Mouse (Mus musculus) thymus, adult 2 months (tissue): ENCODE measurements around the gene Zfp771.

Experiments
- CTCF ChIP-seq: fragments of 200-500 bp; IDR thresholded peaks from 2 replicates; pipeline ENCODE4 v1.5.1; 2012; ENCODE audit warnings: mild to moderate bottlenecking, control low read depth, low read length, moderate library complexity, borderline replicate concordance; ENCODE audit not compliant: control insufficient read depth, poor library complexity, insufficient read depth; ENCODE audit errors: extremely low read depth
- POLR2A ChIP-seq: fragments of 200-500 bp; IDR thresholded peaks from 2 replicates; pipeline ENCODE4 v1.6.1; 2012; ENCODE audit warnings: mild to moderate bottlenecking, low read length, control low read depth, moderate library complexity; ENCODE audit not compliant: control insufficient read depth, poor library complexity, insufficient read depth; ENCODE audit errors: extremely low read depth

DNA sequence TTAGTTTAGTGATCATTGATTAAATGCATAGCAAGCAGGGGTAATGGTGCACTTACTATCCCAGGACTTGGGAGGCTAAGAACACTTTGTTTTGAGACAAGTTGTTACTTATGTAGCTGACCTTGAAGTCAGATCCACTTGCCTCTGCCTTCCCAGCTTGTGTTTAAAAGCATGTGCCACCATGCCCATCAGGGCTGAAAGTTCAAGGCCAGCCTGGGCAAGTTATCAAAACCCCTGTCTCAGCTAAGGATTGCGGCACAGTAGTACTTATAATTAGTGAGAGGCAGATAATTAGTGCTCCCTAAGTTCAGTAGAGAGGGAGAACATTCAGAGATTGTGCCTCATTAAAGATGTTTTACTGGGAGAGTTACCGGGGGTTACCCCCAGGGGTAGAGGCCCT, 9.3 kb upstream of the Zfp771 start:
- TF ChIP-seq CTCF (no peak), POLR2A (no peak)
